Mouse (Mus musculus): ENCODE measurements at regions not wholly inside any gene's neighbourhood (a gene's known extent, or its start where the extent isn't known, plus 50 kb on each side); places are given as distances from the start of the nearest gene placed in this dataset.

DNA sequence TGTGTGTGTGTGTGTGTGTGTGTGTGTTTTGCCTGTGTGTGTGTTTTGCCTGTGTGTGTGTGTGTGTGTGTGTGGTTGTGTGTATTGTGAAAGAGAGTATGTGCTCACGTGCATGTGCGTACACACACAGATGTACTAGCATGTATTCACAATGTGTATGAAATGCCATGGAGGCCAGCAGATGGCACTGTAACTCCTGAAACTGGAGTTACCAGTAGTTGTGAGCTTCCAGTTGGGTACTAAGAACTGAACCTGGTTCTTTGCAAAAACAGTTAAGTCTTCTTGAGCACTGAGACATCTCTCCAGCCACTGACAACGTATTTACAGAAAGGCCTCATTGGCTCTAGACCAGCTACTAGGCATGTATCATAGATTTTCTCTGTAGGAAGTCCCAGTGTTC lies 71.1 kb upstream of the St6galnac5 start:
- TF ChIP-seq CTCF (IDR thresholded peaks at IDR 0.05; ENCODE audit: low read depth) = no peak
- TF ChIP-seq EP300 (optimal IDR thresholded peaks at IDR 0.05) = no peak

Measured in stomach, postnatal 0 days (tissue).